Mouse (Mus musculus) CH12.LX (cell line): ENCODE measurements around the gene Ift20.
"Not testable (repeated sequence)": the region's sequence is repeated elsewhere in the genome, so short reads cannot be mapped to it uniquely, and the experiment has no call there.

ENCODE experiments used
- CHD1 ChIP-seq: IDR thresholded peaks from 2 replicates; pipeline ENCODE4 v1.6.1; 2012; ENCODE audit warnings: low read depth, low read length, improper control_type of control experiment, inconsistent platforms
- CTCF ChIP-seq, 2 experiments: IDR thresholded peaks in 1 of 2; conservative IDR thresholded peaks in 1 of 2; 2 replicates each; pipeline ENCODE4 v1.5.1; 2011 to 2012; ENCODE audit warnings: low read depth in 2 of 2, low read length in 2 of 2, improper control_type of control experiment in 1 of 2, inconsistent platforms in 1 of 2, mild to moderate bottlenecking in 1 of 2, moderate library complexity in 1 of 2
- E2F4 ChIP-seq: IDR thresholded peaks from 2 replicates; pipeline ENCODE4 v1.6.1; 2011; ENCODE audit warnings: low read depth, low read length, improper control_type of control experiment; ENCODE audit not compliant: insufficient replicate concordance
- HCFC1 ChIP-seq: IDR thresholded peaks from 2 replicates; pipeline ENCODE4 v1.6.1; 2012; ENCODE audit warnings: low read depth, mild to moderate bottlenecking, inconsistent platforms, low read length, improper control_type of control experiment
- MEF2A ChIP-seq: IDR thresholded peaks from 2 replicates; pipeline ENCODE4 v1.6.1; 2014; ENCODE audit warnings: low read depth, mild to moderate bottlenecking, inconsistent platforms, low read length, improper control_type of control experiment, borderline replicate concordance
- NRF1 ChIP-seq: IDR thresholded peaks from 2 replicates; pipeline ENCODE4 v1.6.1; 2014; ENCODE audit warnings: low read depth, mild to moderate bottlenecking, inconsistent platforms, low read length, improper control_type of control experiment, moderate library complexity
- PAX5 ChIP-seq: IDR thresholded peaks from 2 replicates; pipeline ENCODE4 v1.6.1; 2012; ENCODE audit warnings: low read length, inconsistent platforms, mixed read lengths
- POLR2A ChIP-seq: IDR thresholded peaks from 2 replicates; pipeline ENCODE4 v1.6.1; 2011; ENCODE audit warnings: low read depth, mild to moderate bottlenecking, improper control_type of control experiment, low read length
- RAD21 ChIP-seq: IDR thresholded peaks from 2 replicates; pipeline ENCODE4 v1.6.1; 2011; ENCODE audit warnings: low read depth, mild to moderate bottlenecking, low read length, improper control_type of control experiment, moderate library complexity

- not testable (repeated sequence) for TF ChIP-seq CTCF (conservative IDR thresholded peaks at IDR 0.05 in 1 of 2, IDR thresholded peaks at IDR 0.05 in 1 of 2; ENCODE audit: low read depth in 2 of 2, low read length in 2 of 2); HCFC1; POLR2A; RAD21; NRF1; CHD1; MEF2A; PAX5; E2F4
Observed at GRCm38 (mm10) chr11:78574031-78574430, 37.9 kb downstream of the Ift20 start.
